Mouse (Mus musculus) testis, adult 2 months (tissue): Measurements from ENCODE around the gene Myocos.
"Not testable (repeated sequence)": the region's sequence is repeated elsewhere in the genome, so short reads cannot be mapped to it uniquely, and the experiment has no call there.

ENCODE experiments used
- CTCF ChIP-seq: fragments of 200-500 bp; IDR thresholded peaks from 2 replicates; pipeline ENCODE4 v1.5.1; 2012; ENCODE audit warnings: low read depth, mild to moderate bottlenecking, inconsistent platforms, low read length, moderate library complexity; ENCODE audit not compliant: control insufficient read depth, insufficient read depth, insufficient replicate concordance
- POLR2A ChIP-seq: fragments of 200-500 bp; IDR thresholded peaks from 2 replicates; pipeline ENCODE4 v1.6.1; 2012; ENCODE audit warnings: low read depth, mild to moderate bottlenecking, inconsistent platforms, low read length, moderate library complexity; ENCODE audit not compliant: control insufficient read depth

DNA sequence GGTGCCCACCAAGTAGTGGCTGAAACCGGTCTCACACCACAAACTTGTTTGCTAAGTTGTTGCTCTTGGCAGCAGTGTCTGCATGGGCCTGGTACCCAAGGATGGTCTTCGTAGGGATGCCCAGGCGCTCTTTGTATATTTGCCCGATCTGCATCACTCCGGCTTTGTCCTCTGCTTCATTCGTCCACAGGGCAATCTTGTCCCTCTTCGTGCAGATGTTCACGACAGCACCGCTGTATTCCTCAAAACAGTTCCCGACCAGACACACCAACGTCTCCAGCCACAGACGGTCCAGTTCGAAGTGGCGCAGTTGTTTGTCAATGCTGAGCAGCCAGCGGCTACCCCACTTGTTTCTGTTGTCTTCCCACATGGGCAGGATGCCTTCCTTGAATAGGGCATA, 29.7 kb downstream of the Myocos start:
- TF ChIP-seq POLR2A, CTCF: not testable (repeated sequence)
